Mouse (Mus musculus) CH12.LX (cell line): ENCODE results near the gene Fam72a.

Source experiments
- BHLHE40 ChIP-seq: IDR thresholded peaks from 2 replicates; pipeline ENCODE4 v1.6.1; 2011; ENCODE audit warnings: mild to moderate bottlenecking, low read depth, low read length, improper control_type of control experiment
- CTCF ChIP-seq, 2 experiments: IDR thresholded peaks in 1 of 2; conservative IDR thresholded peaks in 1 of 2; 2 replicates each; pipeline ENCODE4 v1.5.1; 2011 to 2012; ENCODE audit warnings: low read depth in 2 of 2, low read length in 2 of 2, improper control_type of control experiment in 1 of 2, inconsistent platforms in 1 of 2, mild to moderate bottlenecking in 1 of 2, moderate library complexity in 1 of 2
- EP300 ChIP-seq: IDR thresholded peaks from 2 replicates; pipeline ENCODE4 v1.6.1; 2011; ENCODE audit warnings: low read length, improper control_type of control experiment
- ETS1 ChIP-seq: conservative IDR thresholded peaks from 2 replicates; pipeline ENCODE4 v1.6.1; 2012; ENCODE audit warnings: low read depth, mild to moderate bottlenecking, inconsistent platforms, low read length, improper control_type of control experiment, moderate library complexity
- GABPA ChIP-seq: IDR thresholded peaks from 2 replicates; pipeline ENCODE4 v1.6.1; 2012; ENCODE audit warnings: low read depth, low read length, improper control_type of control experiment, inconsistent platforms; ENCODE audit not compliant: insufficient replicate concordance
- MEF2A ChIP-seq: IDR thresholded peaks from 2 replicates; pipeline ENCODE4 v1.6.1; 2014; ENCODE audit warnings: low read depth, mild to moderate bottlenecking, inconsistent platforms, low read length, improper control_type of control experiment, borderline replicate concordance
- POLR2A ChIP-seq: IDR thresholded peaks from 2 replicates; pipeline ENCODE4 v1.6.1; 2011; ENCODE audit warnings: low read depth, mild to moderate bottlenecking, improper control_type of control experiment, low read length
- POLR2AphosphoS2 ChIP-seq: IDR thresholded peaks from 2 replicates; pipeline ENCODE4 v1.6.1; 2011; ENCODE audit warnings: low read depth, low read length, improper control_type of control experiment
- SIN3A ChIP-seq: IDR thresholded peaks from 2 replicates; pipeline ENCODE4 v1.6.1; 2012; ENCODE audit warnings: low read length, improper control_type of control experiment, inconsistent platforms
- USF1 ChIP-seq: IDR thresholded peaks from 2 replicates; pipeline ENCODE4 v1.6.1; 2014; ENCODE audit warnings: low read depth, mild to moderate bottlenecking, inconsistent platforms, low read length, improper control_type of control experiment
- ZNF384 ChIP-seq: IDR thresholded peaks from 2 replicates; pipeline ENCODE4 v1.6.1; 2012; ENCODE audit warnings: low read depth, low read length, improper control_type of control experiment, inconsistent platforms

- TF ChIP-seq MEF2A (no peak), POLR2A (no peak), CTCF (conservative IDR thresholded peaks at IDR 0.05 in 1 of 2, IDR thresholded peaks at IDR 0.05 in 1 of 2; ENCODE audit: low read depth in 2 of 2, low read length in 2 of 2) (no peak), GABPA (no peak), BHLHE40 (no peak), ZNF384 (no peak), USF1 (no peak), EP300 (no peak), ETS1 (no peak), SIN3A (no peak), POLR2AphosphoS2 (no peak)
Observed at GRCm38 (mm10) chr1:131539771-131540170, 12.1 kb downstream of the Fam72a start.
